Mouse (Mus musculus) kidney, adult 11 months (tissue): Measurements from ENCODE around the gene Birc2.
A peak's percentile ranks its signal among the peaks of the same experiment; 100 is the strongest.

Source experiments
- DNase-seq: peaks from one replicate; pipeline ENCODE4 v3.0.0; 2022

Birc2 gene

GRCm38 (mm10) chr9:7845216-7845895 lies 8.5 kb upstream of the Birc2 start:
- no peak for DNase-seq

GRCm38 (mm10) chr9:7841221-7841620 lies 4.4 kb upstream of the Birc2 start:
- no peak for DNase-seq

DNA sequence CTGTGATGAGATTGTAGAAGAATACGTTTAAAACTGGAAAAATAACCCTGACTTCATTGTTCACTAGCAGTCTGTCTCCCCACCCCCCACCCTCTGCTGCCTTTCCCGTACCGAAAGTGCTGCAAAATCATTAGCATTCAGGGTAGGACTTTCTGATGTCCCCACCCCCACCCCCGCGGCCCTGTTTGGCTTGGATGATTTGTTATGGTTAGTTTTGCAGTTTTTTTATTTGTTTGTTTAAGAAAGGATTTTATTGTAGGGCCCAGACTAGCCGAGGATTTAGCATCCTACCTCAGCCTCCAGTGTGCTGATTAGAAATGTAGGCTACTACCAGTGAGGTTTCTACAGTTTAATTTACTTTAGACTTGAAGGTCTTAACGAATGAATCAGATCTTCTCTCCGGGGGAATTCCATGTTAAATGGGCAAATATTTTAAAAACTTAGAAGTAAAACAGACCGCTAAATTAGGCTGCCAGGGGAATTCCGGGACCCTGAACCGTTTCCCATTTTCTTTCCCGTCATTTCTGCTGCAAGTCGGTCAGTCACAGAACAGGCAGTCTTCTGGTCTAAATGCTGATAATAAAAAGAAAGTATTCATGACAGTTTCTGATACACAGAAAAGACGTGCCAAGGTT lies 1.1 kb upstream of the Birc2 start:
- DNase-seq, result no peak

- DNase-seq, result peak; percentile 45
Observed at GRCm38 (mm10) chr9:7836331-7836730, 533 bp downstream of the Birc2 start.

DNA sequence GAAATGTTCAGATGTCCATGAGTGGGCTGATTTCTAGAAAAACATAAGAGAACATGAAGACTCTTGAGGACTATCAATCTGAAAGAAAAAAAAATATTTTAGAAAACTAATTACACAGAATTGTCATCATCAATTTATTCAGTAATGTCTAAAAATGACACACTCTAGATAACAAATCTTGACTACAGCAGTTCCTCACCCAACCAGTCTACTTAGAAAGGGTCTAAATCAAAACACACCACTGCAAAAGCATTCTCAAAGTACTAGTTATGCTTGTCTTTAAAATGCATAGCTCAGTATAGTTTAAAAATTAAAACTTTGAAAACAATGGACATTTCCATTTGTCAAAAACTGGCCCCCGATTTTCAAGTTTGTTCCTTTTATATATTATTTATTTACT lies 1.6 kb downstream of the Birc2 start:
- no peak for DNase-seq

- no peak for DNase-seq
Observed at GRCm38 (mm10) chr9:7833421-7833820, 3.4 kb downstream of the Birc2 start.

GRCm38 (mm10) chr9:7829531-7830528 lies 7.0 kb downstream of the Birc2 start:
- DNase-seq, result no peak

GRCm38 (mm10) chr9:7828706-7829105 lies 8.2 kb downstream of the Birc2 start:
- no peak for DNase-seq

DNA sequence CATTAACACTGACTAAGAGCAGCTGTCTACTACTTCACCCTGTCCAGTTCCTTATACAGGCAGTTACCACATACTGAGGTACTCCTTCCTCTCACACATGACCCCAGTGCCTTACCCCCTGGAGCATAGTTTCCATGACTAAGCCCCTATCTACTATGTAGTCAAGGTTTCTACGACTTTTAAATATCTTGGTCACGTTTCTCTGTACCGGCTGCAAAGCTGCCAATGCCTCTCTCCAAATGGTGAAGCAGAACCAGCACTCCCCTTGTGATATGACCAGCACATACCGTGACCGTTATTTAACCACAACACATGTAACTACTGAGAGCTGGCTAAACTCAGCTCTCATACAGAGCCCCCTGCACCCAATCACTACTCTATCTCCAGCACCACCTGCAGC lies 11.9 kb downstream of the Birc2 start:
- no peak for DNase-seq

- no peak for DNase-seq
Observed at GRCm38 (mm10) chr9:7822758-7823157, 14.1 kb downstream of the Birc2 start.

DNA sequence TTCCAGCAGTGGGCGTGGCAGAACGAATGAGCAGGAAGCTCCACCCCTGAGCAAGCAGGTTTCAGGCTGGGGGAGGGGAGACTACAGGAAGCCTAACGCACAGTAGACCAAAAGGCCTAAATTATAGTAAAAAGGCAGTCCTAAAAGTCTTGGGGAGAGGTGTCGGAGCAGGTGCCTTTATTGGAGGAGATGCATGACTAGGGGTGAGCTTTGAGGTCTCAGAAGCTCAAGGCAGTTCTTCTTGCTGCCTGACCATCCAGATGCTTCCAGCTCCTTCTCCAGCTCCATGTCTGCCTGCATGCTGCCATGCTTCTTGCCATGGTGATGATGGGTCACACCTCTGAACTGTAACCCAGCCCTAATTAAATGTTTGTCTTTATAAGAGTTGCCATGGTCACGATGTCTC lies 31.8 kb downstream of the Birc2 start:
- DNase-seq, result no peak

GRCm38 (mm10) chr9:7798555-7798954 lies 38.3 kb downstream of the Birc2 start:
- peak; percentile 49 for DNase-seq

- DNase-seq, result no peak
Observed at GRCm38 (mm10) chr9:7797542-7797941, 39.3 kb downstream of the Birc2 start.

GRCm38 (mm10) chr9:7796129-7796864 lies 40.6 kb downstream of the Birc2 start:
- DNase-seq, result no peak

DNA sequence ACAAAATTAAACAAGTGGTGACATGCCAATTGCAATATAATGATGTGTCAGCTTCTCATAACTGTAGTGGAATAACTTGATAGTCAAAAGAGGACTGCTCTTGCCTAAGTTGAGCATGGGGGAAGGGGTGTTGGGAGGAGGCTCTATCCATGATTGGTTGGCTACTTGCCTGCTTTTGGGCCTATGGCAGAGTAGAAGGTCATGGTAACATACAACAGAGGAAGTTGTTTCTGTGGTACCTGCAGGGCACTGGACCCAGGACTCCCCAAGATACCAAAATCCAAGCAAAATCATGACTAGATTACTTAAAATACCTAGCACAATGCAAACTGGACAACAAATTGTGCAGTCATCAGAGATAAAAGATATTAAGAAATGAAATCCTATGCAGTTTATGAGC lies 41.3 kb downstream of the Birc2 start:
- DNase-seq, result no peak

- peak; percentile 69 for DNase-seq
Observed at GRCm38 (mm10) chr9:7793561-7793960, 43.3 kb downstream of the Birc2 start.

DNA sequence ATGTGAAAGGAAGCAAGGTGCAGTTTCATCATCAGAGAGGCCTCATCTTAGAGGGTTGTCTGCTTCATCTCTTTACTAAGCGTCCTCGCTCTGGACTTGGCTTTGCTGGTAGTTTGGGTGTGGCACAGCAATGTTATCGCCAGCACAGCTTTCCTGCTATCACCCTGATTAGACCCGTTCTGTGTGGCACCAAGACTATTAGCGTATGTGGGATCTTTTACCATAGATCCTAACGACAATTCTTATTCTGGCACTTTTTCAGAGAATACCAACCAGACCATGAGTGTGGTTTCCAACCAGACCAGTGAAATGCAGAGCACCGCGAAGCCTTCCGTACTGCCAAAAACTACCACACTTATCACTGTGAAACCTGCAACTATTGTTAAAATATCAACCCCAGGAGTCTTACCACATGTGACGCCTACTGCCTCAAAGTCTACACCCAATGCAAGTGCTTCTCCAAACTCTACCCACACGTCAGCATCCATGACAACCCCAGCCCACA lies 46.2 kb downstream of the Birc2 start:
- no peak for DNase-seq

GRCm38 (mm10) chr9:7789764-7790575 lies 46.9 kb downstream of the Birc2 start:
- DNase-seq, result no peak

GRCm38 (mm10) chr9:7788411-7788810 lies 48.5 kb downstream of the Birc2 start:
- DNase-seq, result no peak

- no peak for DNase-seq
Observed at GRCm38 (mm10) chr9:7786086-7786485, 50.8 kb downstream of the Birc2 start.

DNA sequence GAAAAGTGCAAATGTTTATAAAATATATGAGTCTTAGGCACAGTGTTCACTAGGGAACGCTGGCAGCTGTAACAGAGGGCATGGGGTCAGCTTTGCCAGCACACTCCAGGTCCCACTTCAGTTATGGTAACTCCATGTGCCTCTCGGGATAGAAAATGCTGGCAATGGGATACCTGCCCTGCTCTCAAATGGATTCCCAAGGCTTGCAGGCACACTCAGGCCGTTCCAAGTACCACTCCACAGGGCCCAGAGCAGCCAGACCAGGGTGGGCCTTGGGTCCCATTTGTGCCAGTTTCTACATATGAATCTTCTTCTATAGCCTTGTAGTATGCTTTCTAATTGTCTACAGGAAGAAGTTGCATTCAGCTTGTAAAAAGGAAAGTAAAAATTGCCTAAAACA lies 51.5 kb downstream of the Birc2 start:
- no peak for DNase-seq

DNA sequence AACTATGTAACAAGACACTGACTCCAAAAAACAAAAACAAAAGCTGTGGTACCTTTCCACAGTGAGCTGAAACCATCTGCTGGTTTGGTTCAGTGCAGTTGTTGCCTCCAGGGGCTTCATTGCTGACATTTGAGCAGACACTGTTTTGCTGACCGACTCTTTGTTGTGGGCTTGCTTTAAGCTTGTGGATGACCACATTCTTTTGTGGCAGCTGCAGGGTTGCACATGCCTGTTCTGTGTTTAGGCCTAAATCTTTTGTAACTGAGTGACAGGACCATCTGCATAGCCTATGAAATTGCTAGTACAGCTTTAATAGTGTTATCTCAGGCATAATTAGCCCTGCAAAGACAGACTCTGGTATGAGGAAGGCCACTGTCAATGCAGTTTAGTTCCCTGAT lies 52.2 kb downstream of the Birc2 start:
- DNase-seq, result no peak
